Mouse (Mus musculus) left cerebral cortex, postnatal 14 days (tissue): ENCODE results near the gene Fanci. TPM values are rescaled to one million over a fixed set of nuclear protein-coding genes. Genes with fewer than 3 reads are reported as not detected.

Experiments
- DNase-seq, 2 experiments: peaks; one replicate each; pipeline ENCODE4 v3.0.0; 2021 to 2022; ENCODE audit warnings: low spot score in 2 of 2, mixed read lengths in 1 of 2
- intact Hi-C: fragments of 180-260 bp; cut with DNase I; formaldehyde crosslinking; loops from one replicate; pipeline ENCODE4 v1.15.1; 2025
- long read RNA-seq, 2 experiments: library from polyadenylated mRNA; stranded (forward); transcript quantifications; one replicate each; pipeline ENCODE4 v2.0.0; 2021
- total RNA-seq, 2 experiments: library from RNA; stranded (reverse); gene quantifications; 2 replicates each; pipeline ENCODE4 v1.2.3; 2021

Fanci gene
- total RNA-seq: under 1 TPM; 0.51 to 0.91 TPM
- long read RNA-seq, experiment 1: 0 reads
- long read RNA-seq, experiment 2, partial matches to known transcripts: 2 of 3 reads
- long read RNA-seq, experiment 2, other reads (novel, unspliced or antisense): 1 of 3 reads

GRCm38 (mm10) chr7:79391883-79392649, at the start of gene Fanci:
Fanci (plus strand) TSS chr7:79391929.
- intact Hi-C loops: loop anchor here (5.0 kb wide), 1 partner anchor 75 kb away; the partner anchor contains the start of gene Polg
- DNase-seq: peak; percentile 96 to 97

GRCm38 (mm10) chr7:79345902-79346301, 45.8 kb upstream of the Fanci start:
- peak; percentile 76 to 77 for DNase-seq

GRCm38 (mm10) chr7:79346555-79347075, 45.1 kb upstream of the Fanci start:
- no peak for DNase-seq
- intact Hi-C loops: loop anchor here (5.0 kb wide), 3 partner anchors 74 to 419 kb away; partner anchors contain the start of gene Abhd2

More at GRCm38 (mm10) chr7:79345902-79346301, 45.8 kb upstream of the Fanci start:
- intact Hi-C loops: loop anchor here (5.0 kb wide), 3 partner anchors 74 to 419 kb away; partner anchors contain the start of gene Abhd2

- intact Hi-C loops: loop anchor here (5.0 kb wide), 3 partner anchors 75 to 420 kb away; partner anchors contain the start of gene Abhd2
- peak; percentile 52 to 58 for DNase-seq
These were observed 44.5 kb upstream of the Fanci start for GRCm38 (mm10) chr7:79347108-79347813.

GRCm38 (mm10) chr7:79348816-79349215, 42.9 kb upstream of the Fanci start:
- intact Hi-C loops: loop anchor here (1.0 to 5.0 kb wide), 4 partner anchors 77 to 422 kb away; partner anchors contain the start of gene Abhd2
- DNase-seq: no peak

GRCm38 (mm10) chr7:79349738-79350386, 41.9 kb upstream of the Fanci start:
- DNase-seq: peak; percentile 93 to 94
- intact Hi-C loops: loop anchor here (1.0 to 5.0 kb wide), 4 partner anchors 78 to 423 kb away; partner anchors contain the start of gene Abhd2

GRCm38 (mm10) chr7:79358350-79359182, 33.2 kb upstream of the Fanci start:
- DNase-seq: peak; percentile 86 to 93
- intact Hi-C loops: no loop called here

GRCm38 (mm10) chr7:79359183-79359435, 32.6 kb upstream of the Fanci start:
- intact Hi-C loops: no loop called here
- DNase-seq: no peak

GRCm38 (mm10) chr7:79360056-79360455, 31.7 kb upstream of the Fanci start:
- intact Hi-C loops: no loop called here
- peak in 1 of 2 experiments; percentile 56 for DNase-seq

- intact Hi-C loops: no loop called here
- DNase-seq: peak; percentile 64 to 83
These were observed 29.5 kb upstream of the Fanci start for GRCm38 (mm10) chr7:79362208-79362607.

GRCm38 (mm10) chr7:79362830-79363229, 28.9 kb upstream of the Fanci start:
- intact Hi-C loops: no loop called here

GRCm38 (mm10) chr7:79363370-79364043, 28.2 kb upstream of the Fanci start:
- DNase-seq: peak; percentile 64 to 82
- intact Hi-C loops: no loop called here

More at GRCm38 (mm10) chr7:79362830-79363229, 28.9 kb upstream of the Fanci start:
- DNase-seq: no peak

- intact Hi-C loops: no loop called here
- DNase-seq: no peak
These were observed 23.1 kb upstream of the Fanci start for GRCm38 (mm10) chr7:79368664-79369063.

GRCm38 (mm10) chr7:79369416-79369815, 22.3 kb upstream of the Fanci start:
- intact Hi-C loops: no loop called here
- no peak for DNase-seq

- peak; percentile 61 to 75 for DNase-seq
- intact Hi-C loops: loop anchor here (2.0 kb wide), 1 partner anchor 95 kb away; the partner anchor contains the start of gene Polg
These were observed 20.3 kb upstream of the Fanci start for GRCm38 (mm10) chr7:79371321-79371879.

GRCm38 (mm10) chr7:79374017-79374416, 17.7 kb upstream of the Fanci start:
- intact Hi-C loops: no loop called here
- no peak for DNase-seq

GRCm38 (mm10) chr7:79375594-79375993, 16.1 kb upstream of the Fanci start:
- DNase-seq: no peak
- intact Hi-C loops: no loop called here
